Mouse (Mus musculus): ENCODE data around the gene H2bfm.
"Not testable (repeated sequence)": the region's sequence is repeated elsewhere in the genome, so short reads cannot be mapped to it uniquely, and the experiment has no call there.

The H2bfm gene

GRCm38 (mm10) chrX:136927031-136927430 lies at the start of gene H2bfm:
Gene H2bfm, plus strand, starts transcription at chrX:136927325.
- no peak for DNase-seq (ENCODE audit: low spot score in 2 of 2)

GRCm38 (mm10) chrX:136895757-136896156 lies 31.4 kb upstream of the H2bfm start:
- no peak for DNase-seq (ENCODE audit: low spot score in 2 of 2)

GRCm38 (mm10) chrX:136904369-136904768 lies 22.8 kb upstream of the H2bfm start:
- DNase-seq (ENCODE audit: low spot score in 2 of 2): no peak

- DNase-seq (ENCODE audit: low spot score in 2 of 2): no peak
Measured at GRCm38 (mm10) chrX:136925863-136926262, 1.3 kb upstream of the H2bfm start.

GRCm38 (mm10) chrX:136937985-136938384 lies 10.9 kb downstream of the H2bfm start:
- DNase-seq (ENCODE audit: low spot score in 2 of 2): no peak

GRCm38 (mm10) chrX:136957583-136958279 lies 30.6 kb downstream of the H2bfm start:
- DNase-seq (ENCODE audit: low spot score in 2 of 2): peak in 1 of 2 experiments; percentile 29

- DNase-seq (ENCODE audit: low spot score in 2 of 2): not testable (repeated sequence)
Measured at GRCm38 (mm10) chrX:136958300-136958699, 31.2 kb downstream of the H2bfm start.

- DNase-seq (ENCODE audit: low spot score in 2 of 2): no peak
Measured at GRCm38 (mm10) chrX:136959688-136960087, 32.6 kb downstream of the H2bfm start.

- not testable (repeated sequence) for DNase-seq (ENCODE audit: low spot score in 2 of 2)
Measured at GRCm38 (mm10) chrX:136975397-136975796, 48.3 kb downstream of the H2bfm start, which contains the start of gene Tmsb15b2. Gene Tmsb15b2, minus strand, starts transcription at chrX:136975497.

GRCm38 (mm10) chrX:136976424-136977084 lies 49.4 kb downstream of the H2bfm start, which contains the start of the genes Tmsb15l and Tmsb15b1:
Gene Tmsb15l, minus strand, starts transcription at chrX:136976869.
Gene Tmsb15b1, minus strand, starts transcription at chrX:136976874.
- DNase-seq (ENCODE audit: low spot score in 2 of 2): no peak
